Mouse (Mus musculus) olfactory bulb, adult 2 months (tissue): ENCODE results near the gene Naaladl2.

Experiments used
- CTCF ChIP-seq: fragments of 200-500 bp; IDR thresholded peaks from 2 replicates; pipeline ENCODE4 v1.5.1; 2012; ENCODE audit warnings: low read depth, mild to moderate bottlenecking, low read length, moderate library complexity; ENCODE audit not compliant: insufficient read depth
- POLR2A ChIP-seq: fragments of 200-500 bp; IDR thresholded peaks from 2 replicates; pipeline ENCODE4 v1.6.1; 2012; ENCODE audit warnings: mild to moderate bottlenecking, low read depth, low read length, moderate library complexity; ENCODE audit not compliant: insufficient read depth

DNA sequence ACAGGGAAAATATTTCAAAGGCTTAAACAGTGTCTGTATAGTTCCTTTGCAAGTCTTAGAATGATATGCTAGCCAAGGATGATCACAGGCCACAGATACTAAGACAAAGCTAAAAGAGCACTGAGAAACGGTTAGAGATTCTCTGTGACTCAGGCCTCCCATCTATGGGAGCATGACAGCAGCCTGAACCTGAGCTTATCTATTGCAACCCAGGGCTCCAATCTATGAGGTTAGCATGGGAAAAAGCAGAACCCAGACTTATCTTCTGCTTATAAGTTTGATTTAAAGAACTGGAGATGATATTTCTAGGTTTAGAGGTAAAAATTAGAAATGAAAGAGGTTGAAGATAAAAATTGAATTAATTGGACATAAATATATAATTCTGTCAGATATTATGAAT is 587.4 kb downstream of the Naaladl2 start:
- TF ChIP-seq POLR2A (no peak), CTCF (no peak)
